Mouse (Mus musculus) CD4-positive naive resting alpha-beta T cell, adult 57 days (primary cell): Measurements from ENCODE around the gene Gm11011. TPM values are rescaled to one million over a fixed set of nuclear protein-coding genes. Genes with fewer than 3 reads are reported as not detected.

Experiments
- total RNA-seq: library from RNA; stranded (reverse); gene quantifications from one replicate; pipeline ENCODE4 v1.2.4, GENCODE M21; 2023

The Gm11011 gene
- not detected for total RNA-seq

GRCm38 (mm10) chr2:169587645-169588044 lies at the start of gene Gm11011:
Gm11011 (minus strand) TSS chr2:169587745.

GRCm38 (mm10) chr2:169632338-169633151 lies 45.0 kb upstream of the Gm11011 start, which contains the start of gene Tshz2:
Tshz2 (plus strand) TSS chr2:169633013.

Other genes starting within 250 kb of the Gm11011 start
- 0.18 TPM for gene Tshz2, start 45.3 kb upstream of the Gm11011 start, total RNA-seq